Mouse (Mus musculus) brain, embryonic 14.5 days (tissue): ENCODE measurements at regions not wholly inside any gene's neighbourhood (a gene's known extent, or its start where the extent isn't known, plus 50 kb on each side); places are given as distances from the start of the nearest gene placed in this dataset.
"Not testable (repeated sequence)": the region's sequence is repeated elsewhere in the genome, so short reads cannot be mapped to it uniquely, and the experiment has no call there.

Experiments
- CTCF ChIP-seq: fragments of 200-500 bp; IDR thresholded peaks from 2 replicates; pipeline ENCODE4 v1.5.1; 2012; ENCODE audit warnings: inconsistent platforms, mild to moderate bottlenecking, moderate library complexity, borderline replicate concordance; ENCODE audit not compliant: insufficient read depth, insufficient read length; ENCODE audit errors: extremely low read depth
- POLR2A ChIP-seq: fragments of 200-500 bp; IDR thresholded peaks from 2 replicates; pipeline ENCODE4 v1.6.1; 2012; ENCODE audit warnings: mild to moderate bottlenecking, inconsistent platforms, borderline replicate concordance; ENCODE audit not compliant: poor library complexity, insufficient read depth, insufficient read length, severe bottlenecking; ENCODE audit errors: extremely low read depth

DNA sequence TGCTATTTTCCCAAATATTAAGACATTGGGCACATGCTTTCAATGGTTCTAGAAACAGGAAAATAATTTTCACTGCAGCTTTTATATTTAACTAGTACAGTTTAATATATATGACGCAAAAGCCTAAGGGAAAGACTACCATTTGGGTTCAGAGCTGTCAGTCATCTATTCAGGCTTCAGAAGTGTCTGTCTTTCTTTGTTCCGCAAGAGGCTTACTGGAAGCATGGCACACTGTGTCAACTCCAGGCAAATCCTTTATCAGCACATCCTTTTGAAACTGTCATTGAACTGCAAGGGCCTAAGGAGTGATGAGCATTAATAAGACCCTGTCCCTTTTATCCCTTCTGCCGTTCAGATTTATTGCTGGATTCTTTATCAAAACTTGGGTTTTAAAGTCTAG, 158.2 kb downstream of the Gm5152 start:
- TF ChIP-seq POLR2A, CTCF: not testable (repeated sequence)
